Mouse (Mus musculus) CH12.LX (cell line): ENCODE measurements around the gene Pik3c2b. TPM values are rescaled to one million over a fixed set of nuclear protein-coding genes. Genes with fewer than 3 reads are reported as not detected.

Experiments
- DNase-seq: peaks from one replicate; pipeline ENCODE4 v3.0.0-alpha.2; 2013; ENCODE audit errors: extremely low read depth
- H3K27ac ChIP-seq: 2 replicates; pipeline ENCODE4 v1.5.1; 2012; ENCODE audit warnings: low read depth, mild to moderate bottlenecking, control low read depth, moderate library complexity; ENCODE audit not compliant: insufficient read depth
- H3K27me3 ChIP-seq: replicated peaks from 2 replicates; pipeline ENCODE3; 2012; ENCODE audit warnings: inconsistent platforms
- H3K36me3 ChIP-seq, 2 experiments: replicated peaks in 1 of 2; 2 replicates each; pipeline versions ENCODE3 to v1.6.1; 2012; ENCODE audit warnings: inconsistent platforms in 1 of 2, low read length in 1 of 2, mild to moderate bottlenecking in 1 of 2, mixed read lengths in 1 of 2, moderate library complexity in 1 of 2; ENCODE audit not compliant: control insufficient read depth in 1 of 2, insufficient read depth in 1 of 2
- H3K4me1 ChIP-seq, 2 experiments: 2 replicates each; pipeline ENCODE4 v1.6.1; 2012; ENCODE audit warnings: inconsistent platforms in 1 of 2, moderate library complexity in 1 of 2; ENCODE audit not compliant: insufficient read depth in 2 of 2, control insufficient read depth in 1 of 2
- H3K4me2 ChIP-seq: 2 replicates; pipeline ENCODE4 v1.6.1; 2012; ENCODE audit warnings: low read depth, mild to moderate bottlenecking, control low read depth; ENCODE audit not compliant: poor library complexity, insufficient read depth, severe bottlenecking
- H3K4me3 ChIP-seq, 3 experiments: fragments of 150-350 bp in 1 of 3; sonication (generic) in 1 of 3; replicated peaks in 1 of 3; 2 replicates each; pipeline versions ENCODE3 to v1.5.1; 2011 to 2012; ENCODE audit warnings: low read depth in 2 of 3, low read length in 2 of 3, mild to moderate bottlenecking in 2 of 3, moderate library complexity in 2 of 3, control low read depth in 1 of 3, improper control_type of control experiment in 1 of 3, inconsistent platforms in 1 of 3, mixed read lengths in 1 of 3; ENCODE audit not compliant: poor library complexity in 1 of 3
- H3K79me2 ChIP-seq: replicated peaks from 2 replicates; pipeline ENCODE4 v1.6.1; 2012; ENCODE audit warnings: mild to moderate bottlenecking, moderate library complexity; ENCODE audit not compliant: control insufficient read depth, poor library complexity, insufficient read depth, severe bottlenecking; ENCODE audit errors: extremely low read depth
- H3K9ac ChIP-seq: 2 replicates; pipeline ENCODE4 v1.6.1; 2012; ENCODE audit warnings: low read depth, mild to moderate bottlenecking, control low read depth, moderate library complexity; ENCODE audit not compliant: insufficient read depth
- H3K9me3 ChIP-seq: replicated peaks from 2 replicates; pipeline ENCODE3; 2012; ENCODE audit warnings: low read length, inconsistent platforms, mixed read lengths
- BHLHE40 ChIP-seq: IDR thresholded peaks from 2 replicates; pipeline ENCODE4 v1.6.1; 2011; ENCODE audit warnings: mild to moderate bottlenecking, low read depth, low read length, improper control_type of control experiment
- CHD2 ChIP-seq: IDR thresholded peaks from 2 replicates; pipeline ENCODE4 v1.6.1; 2011; ENCODE audit warnings: low read length, improper control_type of control experiment
- CTCF ChIP-seq, 2 experiments: IDR thresholded peaks in 1 of 2; conservative IDR thresholded peaks in 1 of 2; 2 replicates each; pipeline ENCODE4 v1.5.1; 2011 to 2012; ENCODE audit warnings: low read depth in 2 of 2, low read length in 2 of 2, improper control_type of control experiment in 1 of 2, inconsistent platforms in 1 of 2, mild to moderate bottlenecking in 1 of 2, moderate library complexity in 1 of 2
- EP300 ChIP-seq: IDR thresholded peaks from 2 replicates; pipeline ENCODE4 v1.6.1; 2011; ENCODE audit warnings: low read length, improper control_type of control experiment
- ETS1 ChIP-seq: conservative IDR thresholded peaks from 2 replicates; pipeline ENCODE4 v1.6.1; 2012; ENCODE audit warnings: low read depth, mild to moderate bottlenecking, inconsistent platforms, low read length, improper control_type of control experiment, moderate library complexity
- MAX ChIP-seq: IDR thresholded peaks from 2 replicates; pipeline ENCODE4 v1.6.1; 2011; ENCODE audit warnings: low read length, improper control_type of control experiment
- MAZ ChIP-seq: IDR thresholded peaks from 2 replicates; pipeline ENCODE4 v1.6.1; 2012; ENCODE audit warnings: low read depth, mild to moderate bottlenecking, inconsistent platforms, low read length, improper control_type of control experiment, moderate library complexity
- MEF2A ChIP-seq: IDR thresholded peaks from 2 replicates; pipeline ENCODE4 v1.6.1; 2014; ENCODE audit warnings: low read depth, mild to moderate bottlenecking, inconsistent platforms, low read length, improper control_type of control experiment, borderline replicate concordance
- MXI1 ChIP-seq: IDR thresholded peaks from 2 replicates; pipeline ENCODE4 v1.6.1; 2011; ENCODE audit warnings: mild to moderate bottlenecking, low read depth, low read length, improper control_type of control experiment
- NRF1 ChIP-seq: IDR thresholded peaks from 2 replicates; pipeline ENCODE4 v1.6.1; 2014; ENCODE audit warnings: low read depth, mild to moderate bottlenecking, inconsistent platforms, low read length, improper control_type of control experiment, moderate library complexity
- PAX5 ChIP-seq: IDR thresholded peaks from 2 replicates; pipeline ENCODE4 v1.6.1; 2012; ENCODE audit warnings: low read length, inconsistent platforms, mixed read lengths
- POLR2A ChIP-seq: IDR thresholded peaks from 2 replicates; pipeline ENCODE4 v1.6.1; 2011; ENCODE audit warnings: low read depth, mild to moderate bottlenecking, improper control_type of control experiment, low read length
- RAD21 ChIP-seq: IDR thresholded peaks from 2 replicates; pipeline ENCODE4 v1.6.1; 2011; ENCODE audit warnings: low read depth, mild to moderate bottlenecking, low read length, improper control_type of control experiment, moderate library complexity
- SMC3 ChIP-seq: IDR thresholded peaks from 2 replicates; pipeline ENCODE4 v1.6.1; 2011; ENCODE audit warnings: low read depth, low read length, improper control_type of control experiment
- UBTF ChIP-seq: IDR thresholded peaks from 2 replicates; pipeline ENCODE4 v1.6.1; 2012; ENCODE audit warnings: low read depth, mild to moderate bottlenecking, inconsistent platforms, low read length, improper control_type of control experiment, moderate library complexity
- ZKSCAN1 ChIP-seq: IDR thresholded peaks from 2 replicates; pipeline ENCODE4 v1.6.1; 2012; ENCODE audit warnings: low read depth, inconsistent platforms, low read length, improper control_type of control experiment, borderline replicate concordance
- dilution Hi-C: fragments of 300-500 bp; cut with MboI; formaldehyde crosslinking; loops from 2 replicates; pipeline ENCODE4 v1.14.3; 2020; ENCODE audit warnings: low sequenced_read_pairs; ENCODE audit not compliant: extremely low pct_unique_long_range_greater_than_20kb, extremely low pct_ligation_motif_present
- in situ Hi-C: fragments of 300-500 bp; cut with MboI; formaldehyde crosslinking; loops from 3 replicates; pipeline ENCODE4 v1.14.3; 2019; ENCODE audit warnings: low sequenced_read_pairs, low pct_ligation_motif_present, low pct_unique_long_range_greater_than_20kb, mixed read lengths
- polyA plus RNA-seq: library from polyadenylated mRNA; unstranded; fragments of >175 nt; gene quantifications from 2 replicates; pipeline ENCODE4 v1.2.1, GENCODE M21; 2012; ENCODE audit warnings: low read depth; ENCODE audit not compliant: insufficient read length
- total RNA-seq, 2 experiments: library from RNA; depleted of rRNA; stranded (reverse); fragments of 300-350 nt in 1 of 2; fragments of >200 nt in 1 of 2; gene quantifications; 2 replicates each; pipeline ENCODE4 v1.2.3; 2012 to 2014

Gene Pik3c2b
- total and polyA plus RNA-seq, 3 experiments, result 8.7 to 16.5 (median 12.0) TPM

GRCm38 (mm10) chr1:133147324-133147723 lies 101.9 kb downstream of the Pik3c2b start:
- Histone ChIP-seq H3K9ac (no peak overlapping the region), H3K27ac (no peak overlapping the region), H3K36me3 (peaks cover 0 to 6% of the 10 kb centered on the region in 2 experiments), H3K79me2 (no peaks in the 10 kb centered on the region), H3K27me3 (no peaks in the 10 kb centered on the region), H3K4me1 (peaks cover 6 to 11% of the 10 kb centered on the region in 2 experiments), H3K4me2 (no peak overlapping the region), H3K4me3 (no peak overlapping the region), H3K9me3 (peaks cover 9% of the 10 kb centered on the region)
- no peak for TF ChIP-seq BHLHE40
- TF ChIP-seq ZKSCAN1, result no peak
- TF ChIP-seq CTCF (conservative IDR thresholded peaks at IDR 0.05 in 1 of 2, IDR thresholded peaks at IDR 0.05 in 1 of 2; ENCODE audit: low read depth in 2 of 2, low read length in 2 of 2), result no peak
- TF ChIP-seq MAX, result no peak
- TF ChIP-seq ETS1, result no peak
- no peak for TF ChIP-seq SMC3
- no peak for DNase-seq
- dilution Hi-C loops (no loop called here), in situ Hi-C loops (no loop called here)

- no peak overlapping the region for H3K9ac ChIP-seq
- H3K9me3 ChIP-seq, result peaks cover 9% of the 10 kb centered on the region
- dilution Hi-C loops (no loop called here), in situ Hi-C loops (no loop called here)
- no peak for TF ChIP-seq ETS1
- TF ChIP-seq MXI1, result no peak
- no peak for TF ChIP-seq POLR2A
- TF ChIP-seq MEF2A, result no peak
- TF ChIP-seq UBTF, result no peak
- no peak for TF ChIP-seq CHD2
- TF ChIP-seq PAX5, result no peak
- no peak for TF ChIP-seq SMC3
- no peak for TF ChIP-seq BHLHE40
- TF ChIP-seq RAD21, result no peak
- TF ChIP-seq NRF1, result no peak
- no peak for TF ChIP-seq MAZ
- no peak for TF ChIP-seq EP300
- no peak for TF ChIP-seq CTCF (conservative IDR thresholded peaks at IDR 0.05 in 1 of 2, IDR thresholded peaks at IDR 0.05 in 1 of 2; ENCODE audit: low read depth in 2 of 2, low read length in 2 of 2)
- no peaks in the 10 kb centered on the region for H3K79me2 ChIP-seq
- H3K4me1 ChIP-seq, result peaks cover 6 to 11% of the 10 kb centered on the region in 2 experiments
- no peak overlapping the region for H3K4me2 ChIP-seq
- H3K27ac ChIP-seq, result no peak overlapping the region
- H3K4me3 ChIP-seq, result no peak overlapping the region
- no peaks in the 10 kb centered on the region for H3K27me3 ChIP-seq
- DNase-seq, result no peak
- H3K36me3 ChIP-seq, result peaks cover 0 to 2% of the 10 kb centered on the region in 2 experiments
Observed at GRCm38 (mm10) chr1:133148122-133148521, 102.7 kb downstream of the Pik3c2b start.
